Mouse (Mus musculus) T-helper 17 cell (primary cell): ENCODE results near the gene Sfswap.
"Not testable (repeated sequence)": the region's sequence is repeated elsewhere in the genome, so short reads cannot be mapped to it uniquely, and the experiment has no call there.

Source experiments
- in situ Hi-C, 2 experiments: fragments of 300-600 bp; cut with MboI, MseI; formaldehyde crosslinking; loops; 1 replicate in 1 of 2; 2 replicates in 1 of 2; pipeline ENCODE4 v1.15.1; 2025; ENCODE audit warnings: high pct_unique_total_duplicates in 2 of 2

Gene Sfswap

DNA sequence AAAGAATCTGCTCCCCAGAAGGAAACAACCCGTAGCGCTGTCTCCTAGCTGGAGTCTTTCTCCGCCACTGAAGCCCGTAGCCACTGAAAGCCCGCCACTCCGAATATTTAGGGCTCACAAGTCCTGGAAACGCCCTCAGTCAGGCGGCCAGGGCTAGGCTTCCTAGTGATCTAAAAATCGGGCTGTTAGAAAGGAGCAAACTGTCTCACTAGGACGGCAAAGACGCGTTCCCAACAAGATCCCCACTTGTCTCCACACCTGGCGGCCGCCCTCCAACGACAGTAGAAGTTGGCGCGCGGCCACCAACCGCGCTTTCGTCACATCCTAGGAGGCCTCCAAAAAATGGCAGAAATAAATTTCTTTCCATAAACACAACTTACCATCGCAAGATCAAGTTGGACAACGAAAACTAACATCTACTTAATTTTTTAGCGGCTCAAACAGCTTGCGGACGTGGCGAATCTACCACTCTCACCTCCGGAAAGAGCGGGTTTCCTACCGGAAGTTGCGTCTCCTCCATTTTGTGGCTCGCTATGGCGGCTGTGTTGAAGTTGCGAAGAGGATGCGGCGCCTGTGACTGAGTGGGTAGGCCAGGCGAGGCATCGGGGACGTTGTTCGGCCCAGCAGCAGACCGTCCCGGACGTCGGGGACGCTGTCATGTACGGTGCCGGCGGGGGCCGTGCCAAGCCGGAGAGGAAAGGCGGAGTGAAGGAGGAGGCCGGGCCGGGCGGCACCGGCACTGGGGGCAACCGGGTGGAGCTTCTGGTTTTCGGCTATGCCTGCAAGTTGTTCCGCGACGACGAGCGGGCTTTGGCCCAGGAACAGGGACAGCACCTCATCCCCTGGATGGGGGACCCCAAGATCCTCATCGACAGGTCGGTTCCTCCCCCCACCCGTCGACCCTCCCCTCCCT lies at the start of gene Sfswap:
Gene Sfswap, plus strand, starts transcription at position 500 of the 913 bp plus-strand sequence.
- in situ Hi-C loops, result no loop called here

DNA sequence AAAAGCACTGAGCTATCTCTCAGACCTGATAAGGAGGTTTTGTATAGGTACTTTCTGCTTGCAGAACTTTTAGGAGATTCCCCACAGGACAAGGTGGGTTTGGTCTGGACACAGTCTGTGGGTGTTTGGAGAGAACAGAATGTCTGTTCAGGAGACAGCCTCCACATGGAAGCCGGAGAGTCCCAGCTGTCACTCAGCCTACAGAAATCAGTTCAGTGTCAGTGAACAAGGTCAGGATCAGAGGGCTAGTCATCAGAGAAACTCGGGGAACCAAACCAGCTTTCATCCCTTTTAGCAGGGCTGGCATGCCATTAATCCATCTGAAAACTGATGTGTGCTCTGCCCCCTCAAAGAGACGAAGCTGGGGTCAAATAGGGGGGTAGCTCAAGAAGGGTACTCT lies 48.5 kb upstream of the Sfswap start:
- in situ Hi-C loops, result no loop called here

DNA sequence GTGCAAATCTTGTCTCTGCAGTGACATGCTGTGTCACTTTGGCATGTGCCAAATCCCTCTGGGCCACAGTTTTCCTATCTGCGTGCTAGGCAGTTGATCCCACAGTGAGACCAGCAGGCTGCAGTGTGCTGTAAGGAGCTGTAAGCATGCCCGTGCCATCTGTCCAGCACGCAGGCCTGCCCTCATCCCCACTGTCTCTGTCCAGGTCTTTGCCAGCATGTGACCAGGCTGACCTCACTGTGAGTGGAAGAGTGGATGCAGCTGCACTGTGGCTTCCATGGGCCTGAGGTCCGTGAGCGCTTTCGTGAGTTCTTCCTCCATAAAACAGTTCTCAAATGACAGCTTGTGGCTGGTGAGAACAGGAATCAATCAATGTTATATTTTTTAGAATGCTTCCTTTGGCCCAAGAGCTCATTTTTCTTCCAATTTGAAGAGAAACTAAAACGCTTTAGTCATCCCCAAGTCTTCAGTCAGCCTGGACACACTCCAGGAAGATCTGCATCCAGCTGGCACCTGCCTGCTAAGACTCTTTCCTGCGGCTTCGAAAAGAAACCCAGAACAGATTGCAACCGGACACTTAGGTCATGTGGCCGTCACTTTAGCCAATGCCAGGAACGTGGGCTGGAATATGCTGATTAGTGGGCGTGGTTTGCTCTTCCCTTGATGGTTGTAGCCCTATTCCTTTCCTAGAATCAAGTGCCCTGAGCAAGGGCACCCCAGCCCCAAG lies 46.1 kb upstream of the Sfswap start:
- in situ Hi-C loops, result no loop called here

DNA sequence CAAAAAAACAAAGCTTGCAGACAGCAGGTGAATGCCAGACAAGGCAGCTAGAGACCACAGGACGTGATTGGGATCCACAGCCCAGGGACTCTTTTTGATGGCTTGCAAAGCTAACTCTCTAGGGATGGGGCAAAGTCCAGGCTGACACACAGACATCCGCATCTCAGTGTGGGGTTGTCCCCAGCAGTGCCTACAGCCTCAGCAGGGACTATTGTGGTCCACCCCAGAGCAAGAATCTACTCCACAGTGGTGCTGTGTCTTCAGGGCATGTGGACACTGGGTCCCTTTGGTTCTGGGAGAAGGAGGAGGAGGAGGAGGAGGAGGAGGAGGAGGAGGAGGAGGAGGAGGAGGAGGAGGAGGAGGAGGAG lies 45.5 kb upstream of the Sfswap start:
- in situ Hi-C loops, result no loop called here

DNA sequence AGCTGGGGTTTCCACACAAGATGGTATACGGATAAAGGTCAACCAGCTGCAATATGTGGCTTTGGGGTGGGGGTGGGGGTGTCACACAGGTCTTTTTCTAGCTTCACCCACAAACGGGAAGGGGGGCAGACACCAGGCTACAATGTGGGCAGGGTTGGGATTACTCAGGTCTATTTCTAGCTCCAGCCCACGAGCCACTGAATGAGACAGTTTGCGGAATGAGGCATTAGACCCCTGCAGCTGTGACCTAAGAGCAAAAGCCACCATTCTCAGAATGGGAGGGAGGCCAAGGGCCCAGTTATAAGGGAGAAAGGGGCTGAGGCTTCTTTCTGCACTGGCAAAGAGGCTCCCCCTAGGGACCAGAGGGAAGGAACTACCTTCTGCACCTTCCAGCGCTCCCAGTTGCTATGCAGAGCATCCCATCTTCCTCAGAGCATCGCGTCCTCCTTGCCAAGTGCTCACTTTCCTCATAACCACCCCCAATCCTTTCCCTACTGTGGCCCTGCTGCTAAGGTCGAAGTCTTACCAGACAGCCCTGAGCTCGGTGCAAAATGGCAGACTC lies 44.4 kb upstream of the Sfswap start:
- in situ Hi-C loops, result no loop called here

DNA sequence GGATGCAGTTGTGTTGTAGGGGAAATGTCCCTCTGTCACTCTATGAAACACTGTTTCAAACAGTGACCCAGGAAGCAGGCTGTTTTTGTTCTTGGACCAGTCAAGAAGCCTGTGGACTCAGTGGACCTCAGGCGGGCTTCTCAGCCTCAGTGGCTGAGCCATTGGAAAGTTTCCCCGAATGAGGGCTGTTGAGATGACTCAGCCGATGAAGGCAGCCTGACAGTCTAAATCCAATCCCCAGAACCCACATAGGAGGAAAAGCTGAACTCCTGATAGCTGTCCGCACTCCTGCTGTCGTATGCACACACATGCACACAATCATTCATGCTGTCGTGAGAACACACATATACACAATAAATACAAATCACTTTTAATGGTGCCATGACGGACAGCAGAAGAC lies 42.9 kb upstream of the Sfswap start:
- in situ Hi-C loops, result no loop called here

DNA sequence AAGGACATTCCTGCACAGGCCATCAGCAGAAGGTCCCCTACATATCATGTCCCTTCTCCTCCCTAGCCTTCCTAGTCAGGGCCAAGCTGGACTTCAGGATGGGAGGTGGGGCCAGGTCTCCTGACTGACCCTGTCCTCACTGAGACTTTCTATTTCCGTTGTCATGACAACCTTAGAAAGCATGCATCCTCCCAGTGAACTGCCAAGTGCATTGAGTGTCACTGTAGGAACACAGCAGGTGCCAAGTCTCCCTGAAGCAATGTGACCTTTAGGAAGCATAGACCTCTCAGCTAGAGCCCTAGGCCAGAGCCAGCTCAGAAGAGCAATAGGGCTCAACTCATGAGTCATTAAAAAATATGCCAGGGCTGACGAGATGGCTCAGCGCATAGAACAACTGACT lies 42.5 kb upstream of the Sfswap start:
- in situ Hi-C loops, result no loop called here

DNA sequence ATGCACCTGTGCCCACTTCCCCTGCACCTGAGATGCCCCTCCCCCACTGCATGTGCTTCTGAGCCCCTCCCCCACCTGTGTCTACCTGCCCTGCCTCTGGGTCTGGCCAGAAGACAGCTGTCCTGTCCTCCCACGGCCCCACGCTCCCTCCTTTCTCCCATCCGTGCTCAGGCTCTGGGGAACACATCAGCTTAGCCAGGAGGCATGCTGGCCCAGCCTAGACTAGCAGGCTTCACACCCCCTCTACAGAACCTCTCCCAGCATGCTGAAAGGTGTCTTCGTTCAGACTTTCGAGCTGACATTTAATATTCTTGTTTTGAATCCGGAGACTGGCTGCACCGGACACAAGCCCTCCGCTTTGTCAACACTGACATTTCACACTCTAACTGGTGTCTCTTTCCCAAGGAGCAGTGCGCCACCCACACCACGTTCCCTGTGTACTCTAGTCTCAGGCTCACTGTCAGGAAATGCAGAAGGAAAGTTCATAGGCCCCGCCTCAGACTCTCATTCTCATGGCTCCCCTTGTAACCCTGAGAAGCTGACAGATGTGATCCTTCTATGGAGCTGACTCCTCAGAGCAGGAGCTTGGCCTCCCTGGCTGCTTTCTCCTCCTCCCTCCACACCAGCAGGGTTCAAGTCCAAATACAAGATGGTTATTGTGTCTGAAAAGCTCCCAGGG lies 40.1 kb upstream of the Sfswap start:
- in situ Hi-C loops, result no loop called here

DNA sequence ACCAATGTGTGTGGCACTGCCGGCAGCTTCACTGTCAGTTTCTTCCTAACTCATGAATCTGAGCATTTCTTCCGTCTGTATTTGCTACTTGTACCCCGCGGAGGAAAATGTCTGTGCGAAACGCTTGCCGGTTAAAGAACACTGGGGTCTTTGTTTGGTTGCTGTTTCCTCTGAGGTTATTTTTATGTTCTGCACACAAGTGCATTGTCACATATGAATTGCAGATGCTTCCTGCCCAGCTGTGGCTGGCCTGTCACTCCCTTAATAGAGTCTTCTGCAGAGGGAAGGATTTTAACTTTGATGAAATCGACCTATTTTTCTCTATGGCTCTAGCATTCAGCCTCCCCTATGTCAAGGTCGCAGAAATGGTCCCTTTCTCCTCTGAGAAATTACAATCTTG lies 37.4 kb upstream of the Sfswap start:
- in situ Hi-C loops, result not testable (repeated sequence)

DNA sequence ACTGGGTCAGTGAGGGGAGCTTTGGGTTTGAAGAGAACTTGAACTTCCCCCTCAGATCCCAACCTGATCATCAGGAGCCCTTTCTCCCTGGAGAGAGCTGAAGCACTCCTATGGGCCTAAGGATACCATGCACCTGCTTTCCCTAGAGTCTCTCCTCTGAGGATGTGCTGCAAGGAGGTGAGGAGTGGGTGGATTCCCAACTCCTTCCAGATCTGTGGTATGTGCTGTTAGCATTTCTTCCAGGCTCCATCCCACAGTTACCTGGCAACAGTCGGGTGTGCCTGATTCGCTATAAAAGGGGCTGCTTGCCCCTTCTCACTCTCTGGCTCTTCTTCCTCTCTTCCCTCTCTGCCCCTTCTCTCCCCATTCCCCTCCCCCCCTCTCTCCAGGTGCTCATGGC lies 35.2 kb upstream of the Sfswap start:
- in situ Hi-C loops, result no loop called here

DNA sequence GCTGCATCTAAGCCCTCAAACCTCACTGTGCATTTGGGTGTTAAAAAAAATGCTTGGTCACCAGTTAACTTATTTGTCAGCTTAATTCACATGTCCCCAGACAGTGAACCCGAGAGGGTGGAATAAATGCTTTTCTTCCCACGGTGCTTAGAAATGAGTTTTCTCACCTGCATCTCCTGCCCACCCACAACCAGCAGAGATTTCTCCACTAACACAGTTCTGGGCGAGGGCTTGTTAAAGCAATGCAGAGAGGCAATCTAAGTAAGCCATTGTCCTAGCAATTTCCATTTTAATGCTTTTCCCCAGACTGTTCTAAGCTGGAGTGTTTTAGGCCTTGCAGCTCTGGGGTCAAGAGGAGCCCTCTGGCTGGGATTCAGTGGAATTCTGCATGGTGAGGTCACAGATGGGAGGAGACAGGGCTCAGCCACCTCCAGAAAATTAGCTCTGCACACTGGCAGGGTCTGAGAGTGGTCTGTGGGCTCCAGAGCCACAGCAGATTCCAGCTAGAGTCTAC lies 25.4 kb upstream of the Sfswap start:
- in situ Hi-C loops, result no loop called here

DNA sequence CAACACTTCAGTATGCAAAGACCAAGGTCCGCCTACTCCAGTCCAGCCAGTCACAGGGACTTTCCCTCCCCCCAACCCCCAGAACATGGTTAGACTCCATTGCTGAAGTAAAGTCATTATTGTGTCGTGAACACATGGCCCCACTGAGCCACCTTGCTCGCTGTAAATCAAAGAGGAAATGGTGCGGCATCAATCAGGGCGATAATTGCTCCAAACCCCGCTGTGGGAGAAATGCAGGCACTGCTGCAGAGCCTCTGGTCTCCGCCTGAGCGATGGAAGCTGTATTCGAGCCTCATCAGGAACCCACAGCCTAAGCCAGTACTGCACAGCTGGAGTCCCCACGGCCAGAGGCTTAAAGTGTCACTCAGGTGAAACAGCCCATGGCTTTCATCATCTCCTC lies 11.1 kb upstream of the Sfswap start:
- in situ Hi-C loops, result no loop called here

DNA sequence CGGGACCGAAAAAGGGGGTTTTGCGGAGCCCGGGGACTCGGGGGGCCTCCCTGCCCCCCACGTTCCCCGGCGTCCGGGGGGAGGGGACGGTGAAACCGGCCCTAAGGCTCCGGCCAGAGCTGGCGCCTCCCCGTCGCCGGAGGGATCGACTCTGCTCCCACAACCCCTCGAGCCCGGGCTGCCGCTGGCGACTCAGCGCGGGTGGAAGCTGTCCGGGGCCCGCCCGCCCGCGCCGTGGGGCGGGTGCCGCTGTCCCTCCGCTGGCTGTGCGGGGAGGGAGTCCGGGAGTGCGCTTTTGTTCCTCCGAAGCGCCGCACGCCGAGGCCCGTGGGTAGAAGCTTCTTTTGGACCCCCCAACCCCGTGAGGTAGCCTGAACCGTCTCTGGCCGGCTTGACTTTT lies 650 bp downstream of the Sfswap start:
- in situ Hi-C loops, result no loop called here

DNA sequence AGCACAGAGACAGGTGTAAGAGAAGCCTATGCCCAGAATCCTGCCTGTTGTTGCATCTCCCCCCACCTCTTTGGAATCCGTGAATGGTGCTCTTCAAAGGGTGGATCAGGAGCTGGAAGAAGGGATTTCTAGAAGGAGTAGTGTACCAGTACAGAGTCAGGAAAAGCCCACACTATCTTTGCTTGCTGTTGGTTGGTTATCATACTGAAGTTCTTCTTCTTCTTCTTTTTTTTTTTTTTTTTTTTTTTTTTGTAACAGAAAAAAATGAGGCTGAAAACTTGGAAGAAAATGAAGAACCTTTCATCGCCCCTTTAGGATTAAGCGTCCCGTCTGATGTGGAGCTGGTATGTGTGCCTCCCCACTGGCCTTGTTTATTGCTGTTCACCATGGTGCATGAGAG lies 5.9 kb downstream of the Sfswap start:
- in situ Hi-C loops, result no loop called here

DNA sequence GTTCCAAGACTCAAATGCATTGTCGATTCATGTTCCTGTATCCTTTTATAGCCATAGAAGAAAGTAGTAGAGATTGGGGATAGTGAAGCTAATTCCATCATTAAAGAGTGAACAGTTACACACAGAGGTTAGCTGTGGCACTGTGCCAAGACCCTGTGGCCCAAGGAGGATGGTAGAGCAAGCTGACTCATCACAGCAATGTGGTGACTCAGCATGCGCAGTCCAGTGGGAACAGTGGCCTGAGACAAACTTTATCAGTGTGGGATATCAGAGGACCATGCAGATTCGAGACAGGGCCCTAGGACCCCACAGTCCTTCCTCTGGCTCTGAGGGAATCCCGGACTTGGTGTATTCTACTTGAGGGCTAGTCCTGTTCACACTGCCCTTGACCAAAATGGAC lies 17.2 kb downstream of the Sfswap start:
- in situ Hi-C loops, result no loop called here

DNA sequence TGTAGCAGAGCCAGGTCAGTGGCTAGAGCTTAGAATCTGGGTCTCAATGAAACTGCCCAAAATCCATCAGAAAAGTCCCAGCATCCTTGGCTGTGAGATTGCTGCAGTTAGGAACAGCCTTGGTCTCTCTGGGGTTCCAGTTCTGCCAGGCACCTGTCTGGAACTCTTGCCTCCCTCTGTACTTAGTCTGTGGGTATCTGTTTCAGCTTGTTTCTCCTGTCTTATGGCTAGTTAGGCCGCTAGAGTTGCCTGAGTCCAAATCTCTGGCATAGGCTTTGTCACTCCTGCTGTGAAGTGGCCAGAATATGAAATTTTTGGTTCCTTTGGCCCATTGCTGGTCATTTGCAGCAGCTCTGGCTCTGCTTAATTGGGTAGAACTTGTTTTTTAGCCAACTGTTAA lies 17.8 kb downstream of the Sfswap start:
- in situ Hi-C loops, result no loop called here

DNA sequence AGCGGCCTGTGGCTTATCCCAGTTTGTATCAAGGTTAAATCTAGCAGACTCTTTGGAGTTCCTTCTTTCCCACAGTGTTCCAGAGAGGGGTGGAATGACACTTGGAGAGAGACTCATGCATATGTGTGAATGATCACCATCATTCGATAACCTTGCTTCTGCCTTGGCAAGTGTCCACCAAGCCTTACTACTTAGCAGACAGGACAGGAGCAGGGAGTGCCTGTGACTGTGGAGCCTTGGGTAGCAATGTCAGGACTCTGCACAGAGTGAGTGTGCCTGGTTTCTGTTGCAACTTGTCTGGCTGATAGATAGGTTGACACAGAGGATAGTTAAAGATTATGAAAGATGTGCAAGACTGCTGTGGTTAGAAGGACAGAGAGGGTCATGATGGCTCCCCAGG lies 18.6 kb downstream of the Sfswap start:
- in situ Hi-C loops, result no loop called here

DNA sequence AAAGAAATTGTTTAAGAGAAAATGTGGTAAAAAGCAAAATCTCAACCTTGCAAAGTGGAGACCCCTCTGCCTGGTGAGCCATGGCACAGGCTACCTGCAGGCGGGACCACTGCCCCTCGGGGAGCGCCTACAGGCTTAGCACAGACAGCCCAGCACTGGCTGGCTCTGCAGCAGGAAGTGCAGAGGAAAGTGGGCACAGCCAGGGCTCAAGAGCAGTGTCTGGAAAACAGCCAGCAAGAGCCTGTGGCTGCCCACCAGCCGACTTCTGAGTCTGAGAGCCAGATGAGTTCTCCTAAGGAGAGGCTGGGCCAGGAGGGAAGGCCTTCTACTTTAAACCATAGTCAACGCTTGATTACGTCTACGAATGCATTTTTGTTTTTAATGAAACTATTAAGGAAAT lies 20.5 kb downstream of the Sfswap start:
- in situ Hi-C loops, result no loop called here

DNA sequence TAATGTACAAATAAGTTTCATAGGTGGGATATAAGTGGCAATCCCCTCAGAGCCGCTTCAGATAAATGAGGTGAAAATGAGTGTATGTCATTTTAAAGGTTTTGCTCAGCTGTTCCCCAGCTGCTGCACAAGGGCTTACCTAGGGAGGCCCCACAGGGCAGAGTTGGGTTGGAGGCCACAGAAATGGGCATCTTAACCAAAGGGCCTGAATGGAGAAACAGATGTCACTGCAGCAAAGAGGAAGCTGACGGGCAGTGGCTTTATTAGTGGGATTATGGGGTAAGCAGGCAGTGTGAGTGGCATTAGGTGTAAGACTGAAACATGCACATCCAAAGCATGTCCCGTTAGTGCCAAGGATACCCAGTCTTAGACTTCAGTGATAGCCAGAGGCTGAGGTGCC lies 20.9 kb downstream of the Sfswap start:
- in situ Hi-C loops, result no loop called here

DNA sequence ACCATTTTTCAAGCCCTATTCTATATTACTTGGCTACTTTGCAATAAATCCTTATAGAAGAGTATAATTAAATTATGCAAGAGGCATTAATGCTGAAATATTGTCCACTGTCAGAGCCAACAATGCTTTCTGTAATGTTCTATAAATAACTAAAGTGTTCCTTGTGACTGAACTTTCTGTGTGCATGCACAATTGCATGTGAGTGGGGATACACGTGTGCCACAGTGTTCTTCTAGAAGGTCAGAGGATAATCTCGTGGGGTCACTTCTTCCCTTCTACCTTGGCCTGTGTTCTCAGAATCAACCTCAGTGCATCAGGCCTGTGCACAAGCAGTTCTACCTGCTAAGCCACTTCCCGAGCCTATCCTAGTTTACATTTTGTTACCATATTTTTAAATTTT lies 22.1 kb downstream of the Sfswap start:
- in situ Hi-C loops, result no loop called here

DNA sequence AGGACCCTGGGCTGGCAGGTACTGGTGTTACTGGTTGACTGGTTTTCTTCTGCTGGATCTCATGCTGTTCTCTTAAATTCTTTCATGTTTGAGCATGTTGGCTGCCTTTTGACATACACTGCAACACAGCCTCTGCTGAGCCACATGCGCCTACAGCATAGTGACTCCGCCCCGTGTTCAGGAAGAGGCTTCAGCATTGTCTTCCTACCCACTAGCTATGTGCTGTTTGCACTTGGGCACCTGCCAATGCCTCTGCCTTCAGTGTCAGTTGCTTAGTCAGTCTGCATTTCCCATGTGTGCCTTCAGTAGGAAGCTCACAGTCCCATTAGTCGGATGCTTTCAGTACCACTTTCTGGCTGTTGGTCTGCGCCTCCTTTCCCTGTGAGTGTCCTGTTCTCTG lies 23.7 kb downstream of the Sfswap start:
- in situ Hi-C loops, result no loop called here

DNA sequence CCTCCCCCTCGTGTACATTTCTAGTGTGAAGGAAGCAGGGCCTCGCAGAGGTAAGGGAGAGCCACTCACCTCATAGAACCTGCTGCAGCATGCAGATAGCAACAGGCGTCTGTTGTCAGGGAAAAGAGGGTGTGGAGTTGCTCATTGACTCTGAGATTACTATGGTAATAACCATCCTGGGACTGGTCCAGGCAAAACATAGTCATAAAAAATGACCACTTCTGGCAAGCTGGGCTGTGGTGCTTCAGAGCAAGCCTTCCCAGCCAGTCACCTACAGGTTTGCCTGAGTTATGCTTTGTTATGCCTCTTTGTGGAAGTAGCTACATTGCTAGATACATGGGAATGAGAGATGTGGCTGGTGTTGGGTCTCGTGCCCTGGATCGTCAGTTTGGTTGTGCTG lies 26.1 kb downstream of the Sfswap start:
- in situ Hi-C loops, result no loop called here
